Mouse (Mus musculus): ENCODE results near the gene Casc3.
A peak's percentile ranks its signal among the peaks of the same experiment; 100 is the strongest.
"Not testable (repeated sequence)": the region's sequence is repeated elsewhere in the genome, so short reads cannot be mapped to it uniquely, and the experiment has no call there.

Gene Casc3

GRCm38 (mm10) chr11:98790631-98791205 is 14.0 kb upstream of the Casc3 start:
- DNase-seq, result no peak

GRCm38 (mm10) chr11:98791448-98791847 is 13.3 kb upstream of the Casc3 start:
- no peak for DNase-seq

GRCm38 (mm10) chr11:98792081-98792480 is 12.6 kb upstream of the Casc3 start:
- no peak for DNase-seq

- peak; percentile 77 for DNase-seq
Observed at GRCm38 (mm10) chr11:98794469-98795014, 10.2 kb upstream of the Casc3 start.

- peak; percentile 90 for DNase-seq
Observed at GRCm38 (mm10) chr11:98795015-98795713, 9.5 kb upstream of the Casc3 start, which contains the start of gene Msl1. Gene Msl1 (plus strand): TSS chr11:98795516.

- no peak for DNase-seq
Observed at GRCm38 (mm10) chr11:98795714-98796514, 8.8 kb upstream of the Casc3 start.

GRCm38 (mm10) chr11:98796515-98797216 is 8.0 kb upstream of the Casc3 start:
- DNase-seq, result peak; percentile 70

- no peak for DNase-seq
Observed at GRCm38 (mm10) chr11:98797306-98797705, 7.4 kb upstream of the Casc3 start.

GRCm38 (mm10) chr11:98797909-98798308 is 6.8 kb upstream of the Casc3 start:
- no peak for DNase-seq

GRCm38 (mm10) chr11:98808417-98808816 is 3.7 kb downstream of the Casc3 start:
- no peak for DNase-seq

- peak; percentile 99 for DNase-seq
Observed at GRCm38 (mm10) chr11:98809457-98810290, 5.0 kb downstream of the Casc3 start.

- DNase-seq, result no peak
Observed at GRCm38 (mm10) chr11:98810686-98811085, 6.0 kb downstream of the Casc3 start.

- DNase-seq, result no peak
Observed at GRCm38 (mm10) chr11:98816706-98817239, 12.1 kb downstream of the Casc3 start.

- DNase-seq, result no peak
Observed at GRCm38 (mm10) chr11:98820968-98821367, 16.3 kb downstream of the Casc3 start.

GRCm38 (mm10) chr11:98826071-98826470 is 21.4 kb downstream of the Casc3 start:
- DNase-seq, result not testable (repeated sequence)

GRCm38 (mm10) chr11:98827877-98828276 is 23.2 kb downstream of the Casc3 start:
- no peak for DNase-seq

- DNase-seq, result no peak
Observed at GRCm38 (mm10) chr11:98829091-98829775, 24.5 kb downstream of the Casc3 start.

- DNase-seq, result no peak
Observed at GRCm38 (mm10) chr11:98829875-98830274, 25.2 kb downstream of the Casc3 start.

GRCm38 (mm10) chr11:98835296-98835695 is 30.6 kb downstream of the Casc3 start:
- DNase-seq, result no peak

GRCm38 (mm10) chr11:98835725-98836124 is 31.0 kb downstream of the Casc3 start:
- DNase-seq, result no peak

GRCm38 (mm10) chr11:98836128-98836527 is 31.4 kb downstream of the Casc3 start:
- DNase-seq, result no peak
